Mouse (Mus musculus) intestine, embryonic 15.5 days (tissue): ENCODE data around the gene Dtnb. TPM values are rescaled to one million over a fixed set of nuclear protein-coding genes. Genes with fewer than 3 reads are reported as not detected.
"Not testable (repeated sequence)": the region's sequence is repeated elsewhere in the genome, so short reads cannot be mapped to it uniquely, and the experiment has no call there.

Experiments used
- ATAC-seq: fragments of 200-750 bp; cut with Nextera tagmentation; 2 replicates; pipeline ENCODE4 v1.8.0; 2017; ENCODE audit warnings: moderate TSS enrichment, moderate library complexity
- H3K27ac ChIP-seq: fragments of 300-500 bp; sonication (generic); 2 replicates; pipeline ENCODE4 v1.5.1; 2015; ENCODE audit warnings: mild to moderate bottlenecking, inconsistent platforms
- H3K27me3 ChIP-seq: fragments of 300-500 bp; sonication (generic); replicated peaks from 2 replicates; pipeline ENCODE4 v1.6.1; 2015; ENCODE audit warnings: inconsistent platforms
- H3K36me3 ChIP-seq: fragments of 300-500 bp; sonication (generic); 2 replicates; pipeline ENCODE4 v1.6.1; 2015; ENCODE audit warnings: inconsistent platforms
- H3K4me1 ChIP-seq: fragments of 300-500 bp; sonication (generic); replicated peaks from 2 replicates; pipeline ENCODE4 v1.6.1; 2015; ENCODE audit warnings: inconsistent platforms
- H3K4me2 ChIP-seq: fragments of 300-500 bp; sonication (generic); replicated peaks from 2 replicates; pipeline ENCODE4 v1.6.1; 2015; ENCODE audit warnings: mild to moderate bottlenecking, inconsistent platforms
- H3K4me3 ChIP-seq: fragments of 300-500 bp; sonication (generic); replicated peaks from 2 replicates; pipeline ENCODE4 v1.5.1; 2015; ENCODE audit warnings: inconsistent platforms
- H3K9ac ChIP-seq: fragments of 300-500 bp; sonication (generic); 2 replicates; pipeline ENCODE4 v1.6.1; 2015; ENCODE audit warnings: inconsistent platforms
- H3K9me3 ChIP-seq: fragments of 300-500 bp; sonication (generic); 2 replicates; pipeline ENCODE4 v1.6.1; 2016; ENCODE audit warnings: inconsistent platforms
- WGBS: fragments of 180-500 bp; shearing (Covaris S2); methylation state at CpG from one replicate; pipeline ENCODE4 v1.1.7; 2015; 5-methylcytosine and 5-hydroxymethylcytosine counted together
- polyA plus RNA-seq: library from polyadenylated mRNA; unstranded; fragments of >200 nt; fragmentation: Nextera tagmentation; extraction: Ambion mirVana; gene quantifications from 2 replicates; pipeline ENCODE4 v1.2.1, GENCODE M21; 2015

Dtnb gene
- 24.7 and 25.0 TPM in 2 replicates for polyA plus RNA-seq

GRCm38 (mm10) chr12:3571787-3572580 is at the start of gene Dtnb:
Gene Dtnb, plus strand, starts transcription at chr12:3572381.
- H3K4me1 ChIP-seq, result peaks cover 10% of the 10 kb centered on the region
- H3K36me3 ChIP-seq, result no peaks in the 10 kb centered on the region
- peak within 1 kb of the TSS; percentile 89 for H3K4me2 ChIP-seq
- peak within 1 kb of the TSS; percentile 94 for H3K4me3 ChIP-seq
- no peaks in the 10 kb centered on the region for H3K9me3 ChIP-seq
- ATAC-seq, result peak; percentile 92
- H3K27me3 ChIP-seq, result no peaks in the 10 kb centered on the region
- peak within 1 kb of the TSS; percentile 87 for H3K9ac ChIP-seq
- H3K27ac ChIP-seq, result peak within 1 kb of the TSS; percentile 92
- WGBS, result 1% methylated on average over 69 of the region's 85 CpGs

DNA sequence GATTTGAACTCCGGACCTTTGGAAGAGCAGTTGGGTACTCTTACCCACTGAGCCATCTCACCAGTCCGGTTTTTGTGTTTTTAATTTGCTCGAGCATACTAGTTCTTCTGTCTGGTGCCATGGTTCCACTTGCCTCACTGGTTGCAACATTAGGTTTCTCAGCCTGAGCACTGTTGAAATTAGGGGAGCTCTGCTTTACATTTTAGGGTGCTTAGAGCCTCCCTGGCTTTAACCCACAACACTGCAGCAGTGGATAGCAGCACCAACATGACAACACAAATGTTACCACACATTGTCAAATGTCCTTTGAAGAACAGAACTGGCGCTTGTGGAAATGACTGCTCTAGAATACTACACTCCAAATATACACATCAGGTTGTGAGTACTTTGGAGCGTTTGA is 46.6 kb upstream of the Dtnb start:
- H3K27me3 ChIP-seq, result no peaks in the 10 kb centered on the region
- H3K36me3 ChIP-seq, result no peaks in the 10 kb centered on the region
- H3K4me2 ChIP-seq, result no peak overlapping the region
- no peaks in the 10 kb centered on the region for H3K9me3 ChIP-seq
- no peak overlapping the region for H3K4me3 ChIP-seq
- H3K4me1 ChIP-seq, result no peaks in the 10 kb centered on the region
- no peak overlapping the region for H3K9ac ChIP-seq
- 90% methylated on average over 5 of the region's 5 CpGs for WGBS
- no peak overlapping the region for H3K27ac ChIP-seq
- ATAC-seq, result no peak

GRCm38 (mm10) chr12:3535446-3535845 is 36.7 kb upstream of the Dtnb start:
- 97% methylated on average over 1 of the region's 1 CpGs for WGBS
- H3K9ac ChIP-seq, H3K36me3 ChIP-seq, H3K27ac ChIP-seq, H3K4me2 ChIP-seq, H3K9me3 ChIP-seq, ATAC-seq, H3K4me3 ChIP-seq, H3K27me3 ChIP-seq, H3K4me1 ChIP-seq: not testable (repeated sequence)

GRCm38 (mm10) chr12:3537616-3538015 is 34.6 kb upstream of the Dtnb start:
- Histone ChIP-seq H3K27me3 (no peaks in the 10 kb centered on the region), H3K27ac (no peak overlapping the region), H3K4me2 (no peak overlapping the region), H3K9ac (no peak overlapping the region), H3K36me3 (no peaks in the 10 kb centered on the region), H3K4me1 (no peaks in the 10 kb centered on the region), H3K9me3 (no peaks in the 10 kb centered on the region), H3K4me3 (no peak overlapping the region)
- ATAC-seq, result no peak
- 78% methylated on average over 3 of the region's 3 CpGs for whole genome bisulfite sequencing

- no peak overlapping the region for H3K4me3 ChIP-seq
- WGBS, result 79% methylated on average over 1 of the region's 1 CpGs
- no peak overlapping the region for H3K9ac ChIP-seq
- no peak overlapping the region for H3K27ac ChIP-seq
- H3K9me3 ChIP-seq, result no peaks in the 10 kb centered on the region
- H3K4me2 ChIP-seq, result no peak overlapping the region
- H3K4me1 ChIP-seq, result no peaks in the 10 kb centered on the region
- no peak for ATAC-seq
- no peaks in the 10 kb centered on the region for H3K36me3 ChIP-seq
- H3K27me3 ChIP-seq, result no peaks in the 10 kb centered on the region
Measured at GRCm38 (mm10) chr12:3538036-3538435, 34.1 kb upstream of the Dtnb start.

- Histone ChIP-seq H3K9me3 (no peaks in the 10 kb centered on the region), H3K27me3 (no peaks in the 10 kb centered on the region), H3K4me3 (no peak overlapping the region), H3K4me2 (no peak overlapping the region), H3K27ac (no peak overlapping the region), H3K36me3 (no peaks in the 10 kb centered on the region), H3K4me1 (no peaks in the 10 kb centered on the region), H3K9ac (no peak overlapping the region)
- no peak for ATAC-seq
- 56% methylated on average over 2 of the region's 2 CpGs for WGBS
Measured at GRCm38 (mm10) chr12:3539605-3540004, 32.6 kb upstream of the Dtnb start.

- ATAC-seq, result no peak
- Histone ChIP-seq H3K27ac (no peak overlapping the region), H3K4me1 (no peaks in the 10 kb centered on the region), H3K9ac (no peak overlapping the region), H3K27me3 (no peaks in the 10 kb centered on the region), H3K9me3 (no peaks in the 10 kb centered on the region), H3K4me2 (no peak overlapping the region), H3K4me3 (no peak overlapping the region), H3K36me3 (no peaks in the 10 kb centered on the region)
- 94% methylated on average over 7 of the region's 7 CpGs for WGBS
Measured at GRCm38 (mm10) chr12:3540871-3541270, 31.3 kb upstream of the Dtnb start.

GRCm38 (mm10) chr12:3545451-3545850 is 26.7 kb upstream of the Dtnb start:
- Histone ChIP-seq H3K9ac (no peak overlapping the region), H3K27me3 (no peaks in the 10 kb centered on the region), H3K4me3 (no peak overlapping the region), H3K4me1 (no peaks in the 10 kb centered on the region), H3K4me2 (no peak overlapping the region), H3K27ac (no peak overlapping the region), H3K36me3 (no peaks in the 10 kb centered on the region), H3K9me3 (no peaks in the 10 kb centered on the region)
- ATAC-seq, result no peak
- 85% methylated on average over 3 of the region's 3 CpGs for WGBS

- H3K4me2 ChIP-seq, result no peak overlapping the region
- H3K27me3 ChIP-seq, result no peaks in the 10 kb centered on the region
- H3K9me3 ChIP-seq, result no peaks in the 10 kb centered on the region
- no peak overlapping the region for H3K9ac ChIP-seq
- H3K36me3 ChIP-seq, result no peaks in the 10 kb centered on the region
- 43% methylated on average over 4 of the region's 4 CpGs for WGBS
- no peak for ATAC-seq
- no peak overlapping the region for H3K27ac ChIP-seq
- H3K4me1 ChIP-seq, result no peaks in the 10 kb centered on the region
- no peak overlapping the region for H3K4me3 ChIP-seq
Measured at GRCm38 (mm10) chr12:3546121-3546658, 26.0 kb upstream of the Dtnb start.

DNA sequence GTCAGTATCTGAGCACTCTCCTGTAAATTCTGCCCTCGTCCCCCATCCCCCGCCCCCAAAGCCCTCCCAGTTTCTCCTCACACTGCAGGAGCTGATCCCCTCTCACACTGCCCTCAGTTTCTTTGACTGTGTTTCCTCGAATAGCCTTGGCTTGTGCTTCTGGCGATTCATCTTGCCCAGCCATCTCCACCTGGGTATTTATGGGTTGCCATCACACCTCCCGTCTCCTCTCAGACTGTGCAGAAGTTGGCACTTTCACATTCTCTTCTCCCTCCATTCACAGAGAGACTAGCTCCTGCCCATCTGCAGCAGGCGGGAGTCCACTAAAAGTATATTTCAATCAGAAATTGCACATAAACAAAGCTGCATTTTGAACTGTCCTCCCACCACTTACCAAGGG is 25.4 kb upstream of the Dtnb start:
- Histone ChIP-seq H3K9ac (no peak overlapping the region), H3K4me3 (no peak overlapping the region), H3K4me2 (no peak overlapping the region), H3K27ac (no peak overlapping the region), H3K27me3 (no peaks in the 10 kb centered on the region), H3K4me1 (no peaks in the 10 kb centered on the region), H3K9me3 (no peaks in the 10 kb centered on the region), H3K36me3 (no peaks in the 10 kb centered on the region)
- WGBS, result 42% methylated on average over 6 of the region's 6 CpGs
- no peak for ATAC-seq

GRCm38 (mm10) chr12:3547506-3547905 is 24.7 kb upstream of the Dtnb start:
- Histone ChIP-seq H3K27ac (no peak overlapping the region), H3K4me1 (no peaks in the 10 kb centered on the region), H3K4me2 (no peak overlapping the region), H3K4me3 (no peak overlapping the region), H3K9ac (no peak overlapping the region), H3K36me3 (no peaks in the 10 kb centered on the region), H3K27me3 (no peaks in the 10 kb centered on the region), H3K9me3 (no peaks in the 10 kb centered on the region)
- WGBS, result 61% methylated on average over 4 of the region's 4 CpGs
- no peak for ATAC-seq

DNA sequence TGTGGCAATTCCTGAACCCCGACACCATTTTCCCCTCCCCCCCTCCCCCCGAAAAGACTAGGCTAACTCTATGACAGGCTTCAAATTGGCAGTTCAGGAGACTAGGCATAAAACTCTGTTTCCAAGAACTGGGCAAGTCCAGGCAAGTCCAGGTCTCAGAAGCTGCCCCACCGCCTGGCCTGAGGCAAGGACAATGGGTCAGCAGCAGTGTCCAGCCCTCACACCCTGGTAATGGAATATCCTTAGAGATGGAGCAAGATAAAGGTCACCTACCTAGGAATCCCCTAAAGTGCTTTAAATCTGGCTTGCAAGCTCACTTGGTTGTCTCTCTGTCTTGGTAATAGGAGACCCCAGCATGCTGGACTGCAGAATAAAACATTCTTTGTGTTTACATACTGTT is 24.3 kb upstream of the Dtnb start:
- Histone ChIP-seq H3K27me3 (no peaks in the 10 kb centered on the region), H3K27ac (no peak overlapping the region), H3K9ac (no peak overlapping the region), H3K4me3 (no peak overlapping the region), H3K4me2 (no peak overlapping the region), H3K9me3 (no peaks in the 10 kb centered on the region), H3K36me3 (no peaks in the 10 kb centered on the region), H3K4me1 (no peaks in the 10 kb centered on the region)
- ATAC-seq, result no peak
- WGBS, result 72% methylated on average over 3 of the region's 3 CpGs

DNA sequence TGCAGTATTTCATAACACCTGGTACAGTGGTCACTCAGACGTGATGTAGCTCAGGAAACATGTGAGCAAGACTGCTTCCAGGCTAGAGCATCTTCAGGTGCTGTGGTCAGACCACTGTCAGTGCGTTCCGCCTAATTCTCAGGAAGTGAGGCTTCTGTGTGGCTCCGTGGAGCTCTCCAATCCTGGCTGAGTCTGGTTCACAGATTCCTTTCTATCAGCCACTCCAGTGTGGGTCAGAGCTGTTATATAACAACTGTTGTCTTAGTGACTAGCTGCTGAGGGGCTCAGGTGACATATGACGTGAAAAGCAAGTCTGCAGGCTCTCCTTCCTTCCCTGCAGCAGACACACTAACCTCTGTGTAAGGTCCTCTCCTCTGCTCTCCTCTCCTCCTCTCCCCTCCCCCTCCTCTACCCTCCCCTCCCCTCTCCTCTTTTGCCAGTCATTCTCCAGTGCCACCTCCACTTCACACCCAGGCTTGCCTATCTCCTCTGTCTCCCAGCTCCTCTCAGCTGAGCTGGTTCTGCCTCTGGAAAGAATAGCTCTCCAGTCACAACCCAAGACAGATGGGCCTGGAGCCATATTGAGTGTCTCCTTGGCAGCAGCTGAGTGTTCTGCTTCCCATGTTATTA is 23.5 kb upstream of the Dtnb start:
- Histone ChIP-seq H3K9ac (no peak overlapping the region), H3K4me2 (no peak overlapping the region), H3K27me3 (no peaks in the 10 kb centered on the region), H3K36me3 (no peaks in the 10 kb centered on the region), H3K4me1 (no peaks in the 10 kb centered on the region), H3K4me3 (no peak overlapping the region), H3K9me3 (no peaks in the 10 kb centered on the region), H3K27ac (no peak overlapping the region)
- ATAC-seq, result no peak
- WGBS, result 59% methylated on average over 5 of the region's 5 CpGs
